Mouse (Mus musculus): ENCODE measurements around the gene C530025M09Rik.

GRCm38 (mm10) chr2:149844575-149844974, 13.6 kb upstream of the C530025M09Rik start:
- TF ChIP-seq HCFC1 (IDR thresholded peaks at IDR 0.05; ENCODE audit: low read depth, low read length), result no peak
- no peak for TF ChIP-seq SMC3 (IDR thresholded peaks at IDR 0.05; ENCODE audit: low read depth, low read length)
- no peak for TF ChIP-seq EP300 (IDR thresholded peaks at IDR 0.05; ENCODE audit: low read depth in 1 of 2, low read length in 2 of 2)
- TF ChIP-seq POLR2AphosphoS2 (IDR thresholded peaks at IDR 0.05; ENCODE audit: low read length), result no peak
- TF ChIP-seq POLR2A (IDR thresholded peaks at IDR 0.05; ENCODE audit: control insufficient read depth in 1 of 2, insufficient read depth in 1 of 2, low read depth in 1 of 2, low read length in 2 of 2, poor library complexity in 1 of 2), result no peak
- TF ChIP-seq CTCF (IDR thresholded peaks at IDR 0.05 in 2 of 3, conservative IDR thresholded peaks at IDR 0.05 in 1 of 3; ENCODE audit: control insufficient read depth in 1 of 3, insufficient read depth in 1 of 3, low read depth in 2 of 3, low read length in 3 of 3, poor library complexity in 1 of 3, severe bottlenecking in 1 of 3), result no peak
